Mouse (Mus musculus) ES-Bruce4 (cell line): ENCODE data around the gene Ccdc33.

Experiments
- CTCF ChIP-seq: IDR thresholded peaks from one replicate; pipeline ENCODE4 v1.8.1; 2011; ENCODE audit warnings: low read depth, low read length
- EP300 ChIP-seq: IDR thresholded peaks from 2 replicates; pipeline ENCODE4 v1.6.1; 2011; ENCODE audit warnings: low read depth, low read length; ENCODE audit not compliant: insufficient read depth

DNA sequence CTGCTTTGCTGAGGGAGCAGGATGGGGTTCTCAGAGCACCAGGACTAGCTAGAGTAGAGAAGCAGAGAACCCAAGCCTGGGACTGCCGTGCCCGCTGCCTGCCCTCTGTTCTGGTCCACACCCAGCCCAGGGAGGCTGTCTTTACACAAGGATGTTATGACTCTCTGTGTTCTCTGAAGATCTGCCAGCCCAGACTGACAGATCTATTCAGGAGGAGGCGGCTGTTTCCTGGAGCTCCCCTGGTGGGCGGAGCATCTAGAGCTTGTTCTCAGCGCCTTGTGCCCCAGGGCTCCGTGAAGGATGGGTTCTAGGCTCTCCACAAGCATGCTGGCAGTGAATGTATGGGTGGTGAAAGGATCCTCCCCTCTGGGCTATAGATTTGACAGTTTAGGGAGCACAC, 21.3 kb upstream of the Ccdc33 start:
- TF ChIP-seq CTCF: no peak
- no peak for TF ChIP-seq EP300
